Mouse (Mus musculus) hindbrain, embryonic 10.5 days (tissue): ENCODE results near the gene Nkx2-3. TPM values are rescaled to one million over a fixed set of nuclear protein-coding genes. Genes with fewer than 3 reads are reported as not detected.

Source experiments
- DNase-seq: peaks from one replicate; pipeline ENCODE4 v3.0.0-alpha.2; 2017; ENCODE audit warnings: low spot score
- H3K27ac ChIP-seq: fragments of 300-500 bp; sonication (generic); 2 replicates; pipeline ENCODE4 v1.5.1; 2016; ENCODE audit warnings: mild to moderate bottlenecking, moderate library complexity
- H3K27me3 ChIP-seq: fragments of 300-500 bp; sonication (generic); 2 replicates; pipeline ENCODE4 v1.6.1; 2016; ENCODE audit warnings: mild to moderate bottlenecking; ENCODE audit not compliant: poor library complexity, insufficient read depth, severe bottlenecking
- H3K36me3 ChIP-seq: fragments of 300-500 bp; sonication (generic); 2 replicates; pipeline ENCODE4 v1.6.1; 2016; ENCODE audit warnings: mild to moderate bottlenecking, moderate library complexity
- H3K4me1 ChIP-seq: fragments of 300-500 bp; sonication (generic); replicated peaks from 2 replicates; pipeline ENCODE4 v1.6.1; 2016; ENCODE audit warnings: mild to moderate bottlenecking
- H3K4me3 ChIP-seq: fragments of 300-500 bp; sonication (generic); 2 replicates; pipeline ENCODE4 v1.5.1; 2016; ENCODE audit warnings: mild to moderate bottlenecking, moderate library complexity
- H3K9me3 ChIP-seq: fragments of 300-500 bp; sonication (generic); 2 replicates; pipeline ENCODE4 v1.6.1; 2016; ENCODE audit warnings: mild to moderate bottlenecking, moderate library complexity
- WGBS: fragments of 180-500 bp; shearing (Covaris S2); methylation state at CpG from one replicate; pipeline ENCODE4 v1.1.7; 2016; 5-methylcytosine and 5-hydroxymethylcytosine counted together
- polyA plus RNA-seq: library from polyadenylated mRNA; unstranded; fragments of >200 nt; fragmentation: Nextera tagmentation; extraction: Ambion mirVana; gene quantifications from 2 replicates; pipeline ENCODE4 v1.2.1, GENCODE M21; 2016

Gene Nkx2-3
- 0.56 and 1.0 TPM in 2 replicates for polyA plus RNA-seq

- Histone ChIP-seq H3K36me3 (no peaks in the 10 kb centered on the region), H3K4me3 (peak within 1 kb of the TSS; percentile 35), H3K27me3 (peaks cover 100% of the 10 kb centered on the region), H3K27ac (no peak within 1 kb of the TSS), H3K4me1 (peaks cover 59% of the 10 kb centered on the region), H3K9me3 (no peaks in the 10 kb centered on the region)
- DNase-seq = peak; percentile 90
- under 1% methylated on average over 24 of the region's 24 CpGs for WGBS
These were observed at the start of gene Nkx2-3 for GRCm38 (mm10) chr19:43612051-43612450. Gene Nkx2-3, plus strand, starts transcription at chr19:43612325.

GRCm38 (mm10) chr19:43563166-43563565 lies 49.0 kb upstream of the Nkx2-3 start:
- peaks cover 20% of the 10 kb centered on the region for H3K27me3 ChIP-seq
- H3K4me1 ChIP-seq = peaks cover 11% of the 10 kb centered on the region
- H3K9me3 ChIP-seq = no peaks in the 10 kb centered on the region
- 86% methylated on average over 5 of the region's 5 CpGs for WGBS
- H3K36me3 ChIP-seq = no peaks in the 10 kb centered on the region
- H3K4me3 ChIP-seq = no peak overlapping the region
- no peak overlapping the region for H3K27ac ChIP-seq
- no peak for DNase-seq

GRCm38 (mm10) chr19:43568298-43568697 lies 43.8 kb upstream of the Nkx2-3 start:
- 52% methylated on average over 9 of the region's 9 CpGs for WGBS
- Histone ChIP-seq H3K4me1 (peaks cover 19% of the 10 kb centered on the region), H3K9me3 (no peaks in the 10 kb centered on the region), H3K36me3 (no peaks in the 10 kb centered on the region), H3K27me3 (peaks cover 66% of the 10 kb centered on the region), H3K27ac (no peak overlapping the region), H3K4me3 (no peak overlapping the region)
- no peak for DNase-seq

GRCm38 (mm10) chr19:43569133-43569532 lies 43.0 kb upstream of the Nkx2-3 start:
- Histone ChIP-seq H3K4me1 (peaks cover 15% of the 10 kb centered on the region), H3K27ac (no peak overlapping the region), H3K9me3 (no peaks in the 10 kb centered on the region), H3K36me3 (no peaks in the 10 kb centered on the region), H3K4me3 (no peak overlapping the region), H3K27me3 (peaks cover 72% of the 10 kb centered on the region)
- WGBS = 59% methylated on average over 6 of the region's 6 CpGs
- no peak for DNase-seq

- H3K27ac ChIP-seq = no peak overlapping the region
- peak overlapping the region; percentile 52 for H3K4me3 ChIP-seq
- DNase-seq = peak; percentile 71
- no peaks in the 10 kb centered on the region for H3K36me3 ChIP-seq
- H3K9me3 ChIP-seq = no peaks in the 10 kb centered on the region
- H3K27me3 ChIP-seq = peaks cover 84% of the 10 kb centered on the region
- peaks cover 8% of the 10 kb centered on the region; the same call in 1 of the 2 replicates for H3K4me1 ChIP-seq
- 16% methylated on average over 32 of the region's 32 CpGs for WGBS
These were observed 41.0 kb upstream of the Nkx2-3 start for GRCm38 (mm10) chr19:43570831-43571790.

GRCm38 (mm10) chr19:43579081-43579796 lies 32.9 kb upstream of the Nkx2-3 start:
- DNase-seq = no peak
- H3K27me3 ChIP-seq = peaks cover 73% of the 10 kb centered on the region

GRCm38 (mm10) chr19:43581185-43581584 lies 30.9 kb upstream of the Nkx2-3 start:
- H3K4me3 ChIP-seq = no peak overlapping the region
- no peaks in the 10 kb centered on the region for H3K36me3 ChIP-seq
- H3K4me1 ChIP-seq = peaks cover 13% of the 10 kb centered on the region
- H3K9me3 ChIP-seq = no peaks in the 10 kb centered on the region
- DNase-seq = no peak
- peaks cover 82% of the 10 kb centered on the region for H3K27me3 ChIP-seq
- H3K27ac ChIP-seq = no peak overlapping the region
- 77% methylated on average over 2 of the region's 2 CpGs for WGBS

More at GRCm38 (mm10) chr19:43579081-43579796, 32.9 kb upstream of the Nkx2-3 start:
- 88% methylated on average over 13 of the region's 13 CpGs for WGBS
- H3K4me3 ChIP-seq = no peak overlapping the region
- H3K9me3 ChIP-seq = no peaks in the 10 kb centered on the region
- peaks cover 7% of the 10 kb centered on the region; the same call in 1 of the 2 replicates for H3K4me1 ChIP-seq
- H3K36me3 ChIP-seq = no peaks in the 10 kb centered on the region
- no peak overlapping the region for H3K27ac ChIP-seq

- H3K4me3 ChIP-seq = no peak overlapping the region
These were observed 28.9 kb upstream of the Nkx2-3 start for GRCm38 (mm10) chr19:43583192-43583591.

GRCm38 (mm10) chr19:43583595-43583994 lies 28.5 kb upstream of the Nkx2-3 start:
- 1% methylated on average over 17 of the region's 17 CpGs for WGBS
- no peaks in the 10 kb centered on the region for H3K36me3 ChIP-seq
- H3K27ac ChIP-seq = no peak overlapping the region
- H3K9me3 ChIP-seq = no peaks in the 10 kb centered on the region
- no peak overlapping the region for H3K4me3 ChIP-seq
- H3K27me3 ChIP-seq = peaks cover 97% of the 10 kb centered on the region
- peaks cover 13% of the 10 kb centered on the region for H3K4me1 ChIP-seq
- DNase-seq = no peak

More at GRCm38 (mm10) chr19:43583192-43583591, 28.9 kb upstream of the Nkx2-3 start:
- WGBS = 3% methylated on average over 4 of the region's 4 CpGs
- Histone ChIP-seq H3K36me3 (no peaks in the 10 kb centered on the region), H3K4me1 (peaks cover 13% of the 10 kb centered on the region), H3K27me3 (peaks cover 93% of the 10 kb centered on the region), H3K27ac (no peak overlapping the region), H3K9me3 (no peaks in the 10 kb centered on the region)
- no peak for DNase-seq

GRCm38 (mm10) chr19:43584788-43585187 lies 27.3 kb upstream of the Nkx2-3 start:
- H3K27ac ChIP-seq = no peak overlapping the region
- no peak overlapping the region for H3K4me3 ChIP-seq

GRCm38 (mm10) chr19:43592026-43592425 lies 20.1 kb upstream of the Nkx2-3 start:
- no peak overlapping the region for H3K4me3 ChIP-seq
- no peaks in the 10 kb centered on the region for H3K36me3 ChIP-seq
- no peak overlapping the region for H3K27ac ChIP-seq
- H3K27me3 ChIP-seq = peaks cover 97% of the 10 kb centered on the region
- H3K4me1 ChIP-seq = no peaks in the 10 kb centered on the region
- H3K9me3 ChIP-seq = 0 out of 2 replicates have a peak, but pooled peaks cover 5% of the 10 kb centered on the region
- WGBS = 77% methylated on average over 4 of the region's 4 CpGs
- no peak for DNase-seq

More at GRCm38 (mm10) chr19:43584788-43585187, 27.3 kb upstream of the Nkx2-3 start:
- WGBS = 5% methylated on average over 13 of the region's 13 CpGs
- Histone ChIP-seq H3K36me3 (no peaks in the 10 kb centered on the region), H3K9me3 (no peaks in the 10 kb centered on the region), H3K27me3 (peaks cover 99% of the 10 kb centered on the region), H3K4me1 (peaks cover 13% of the 10 kb centered on the region)
- no peak for DNase-seq

GRCm38 (mm10) chr19:43596981-43597380 lies 15.1 kb upstream of the Nkx2-3 start:
- H3K9me3 ChIP-seq = no peaks in the 10 kb centered on the region
- DNase-seq = no peak
- no peak overlapping the region for H3K27ac ChIP-seq
- no peaks in the 10 kb centered on the region for H3K36me3 ChIP-seq
- 4% methylated on average over 5 of the region's 5 CpGs for WGBS
- peaks cover 100% of the 10 kb centered on the region for H3K27me3 ChIP-seq
- peaks cover 17% of the 10 kb centered on the region for H3K4me1 ChIP-seq
- no peak overlapping the region for H3K4me3 ChIP-seq
